Mouse (Mus musculus) lung, embryonic 14.5 days (tissue): ENCODE data around the gene Tmem239. TPM values are rescaled to one million over a fixed set of nuclear protein-coding genes. Genes with fewer than 3 reads are reported as not detected.

Source experiments
- ATAC-seq: fragments of 200-750 bp; cut with Nextera tagmentation; 2 replicates; pipeline ENCODE4 v1.8.0; 2017; ENCODE audit warnings: mild to moderate bottlenecking, moderate TSS enrichment, moderate library complexity; ENCODE audit not compliant: insufficient read depth
- DNase-seq: peaks from one replicate; pipeline ENCODE4 v3.0.0-alpha.2; 2015
- H3K27ac ChIP-seq: fragments of 300-500 bp; sonication (generic); 2 replicates; pipeline ENCODE4 v1.5.1; 2014; ENCODE audit warnings: low read depth, mild to moderate bottlenecking, moderate library complexity
- H3K27me3 ChIP-seq: fragments of 300-500 bp; sonication (generic); 2 replicates; pipeline ENCODE4 v1.6.1; 2014; ENCODE audit warnings: low read length, control low read depth; ENCODE audit not compliant: insufficient read depth
- H3K36me3 ChIP-seq: fragments of 300-500 bp; sonication (generic); 2 replicates; pipeline ENCODE4 v1.6.1; 2014; ENCODE audit warnings: control low read depth; ENCODE audit not compliant: insufficient read depth
- H3K4me1 ChIP-seq: fragments of 300-500 bp; sonication (generic); 2 replicates; pipeline ENCODE4 v1.6.1; 2014; ENCODE audit warnings: antibody characterized with exemption, control low read depth; ENCODE audit not compliant: insufficient read depth
- H3K4me2 ChIP-seq: fragments of 300-500 bp; sonication (generic); 2 replicates; pipeline ENCODE4 v1.6.1; 2014; ENCODE audit warnings: mild to moderate bottlenecking
- H3K4me3 ChIP-seq: fragments of 300-500 bp; sonication (generic); 2 replicates; pipeline ENCODE4 v1.5.1; 2014; ENCODE audit warnings: low read depth, low read length
- H3K9ac ChIP-seq: fragments of 300-500 bp; sonication (generic); 2 replicates; pipeline ENCODE4 v1.6.1; 2014
- H3K9me3 ChIP-seq: fragments of 300-500 bp; sonication (generic); 2 replicates; pipeline ENCODE4 v1.6.1; 2016; ENCODE audit warnings: low read depth, low read length, control low read depth
- CTCF ChIP-seq: IDR thresholded peaks from 2 replicates; pipeline ENCODE4 v1.5.1; 2016; ENCODE audit warnings: antibody characterized with exemption, low read depth
- WGBS: fragments of 180-500 bp; shearing (Covaris S2); extraction: QIAGEN DNeasy Blood & Tissue Kit; methylation state at CpG from one replicate; pipeline ENCODE4 v1.1.7; 2014; 5-methylcytosine and 5-hydroxymethylcytosine counted together
- polyA plus RNA-seq: library from polyadenylated mRNA; unstranded; fragments of >200 nt; fragmentation: Nextera tagmentation; extraction: Ambion mirVana; gene quantifications from 2 replicates; pipeline ENCODE4 v1.2.1, GENCODE M21; 2014

Gene Tmem239
- polyA plus RNA-seq, 1 experiment from 2014 or later, result not detected

- no peaks in the 10 kb centered on the region for H3K36me3 ChIP-seq
- no peak overlapping the region for H3K9ac ChIP-seq
- WGBS, result 36% methylated on average over 16 of the region's 16 CpGs
- H3K9me3 ChIP-seq, result no peaks in the 10 kb centered on the region
- TF ChIP-seq CTCF, result peak; percentile 94
- H3K27me3 ChIP-seq, result no peaks in the 10 kb centered on the region
- no peak overlapping the region for H3K27ac ChIP-seq
- peak; percentile 86 for ATAC-seq
- no peak overlapping the region for H3K4me3 ChIP-seq
- peak; percentile 95 for DNase-seq
- H3K4me1 ChIP-seq, result no peaks in the 10 kb centered on the region
- no peak overlapping the region for H3K4me2 ChIP-seq
Measured at GRCm38 (mm10) chr2:130411558-130412495, 5.5 kb downstream of the Tmem239 start.

- no peak for TF ChIP-seq CTCF
- Histone ChIP-seq H3K27ac (no peak overlapping the region), H3K36me3 (no peaks in the 10 kb centered on the region), H3K4me3 (no peak overlapping the region), H3K4me1 (no peaks in the 10 kb centered on the region), H3K9ac (no peak overlapping the region), H3K27me3 (no peaks in the 10 kb centered on the region), H3K9me3 (no peaks in the 10 kb centered on the region), H3K4me2 (no peak overlapping the region)
- 65% methylated on average over 3 of the region's 3 CpGs for WGBS
- ATAC-seq (no peak), DNase-seq (no peak)
Measured at GRCm38 (mm10) chr2:130412775-130413174, 6.5 kb downstream of the Tmem239 start.

GRCm38 (mm10) chr2:130414094-130414856, 8.0 kb downstream of the Tmem239 start:
- DNase-seq (peak; percentile 26), ATAC-seq (no peak)
- H3K36me3 ChIP-seq, result peaks cover 10% of the 10 kb centered on the region; the same call in 1 of the 2 replicates
- no peaks in the 10 kb centered on the region for H3K27me3 ChIP-seq
- no peak overlapping the region for H3K4me2 ChIP-seq
- no peak overlapping the region for H3K4me3 ChIP-seq
- no peaks in the 10 kb centered on the region for H3K4me1 ChIP-seq
- WGBS, result 72% methylated on average over 6 of the region's 6 CpGs
- TF ChIP-seq CTCF, result 0 out of 2 replicates have a peak, but pooled peaks have one; percentile 32
- no peak overlapping the region for H3K9ac ChIP-seq
- no peak overlapping the region for H3K27ac ChIP-seq
- H3K9me3 ChIP-seq, result no peaks in the 10 kb centered on the region

GRCm38 (mm10) chr2:130421781-130422620, 15.7 kb downstream of the Tmem239 start:
- DNase-seq, result no peak
- no peak for ATAC-seq
- Histone ChIP-seq H3K9me3 (no peaks in the 10 kb centered on the region), H3K27ac (no peak overlapping the region), H3K27me3 (no peaks in the 10 kb centered on the region), H3K4me2 (no peak overlapping the region), H3K4me3 (no peak overlapping the region), H3K4me1 (peaks cover 14% of the 10 kb centered on the region; the same call in 1 of the 2 replicates), H3K9ac (no peak overlapping the region), H3K36me3 (peaks cover 23% of the 10 kb centered on the region; the same call in 1 of the 2 replicates)
- 95% methylated on average over 26 of the region's 26 CpGs for WGBS
- TF ChIP-seq CTCF, result no peak

- peak; percentile 88 for DNase-seq
- no peaks in the 10 kb centered on the region for H3K9me3 ChIP-seq
- ATAC-seq, result peak; percentile 60
- no peaks in the 10 kb centered on the region for H3K27me3 ChIP-seq
- H3K9ac ChIP-seq, result peak overlapping the region; percentile 83
- 12% methylated on average over 49 of the region's 49 CpGs for WGBS
- peak overlapping the region; percentile 84 for H3K27ac ChIP-seq
- H3K4me2 ChIP-seq, result peak overlapping the region; percentile 94
- peak overlapping the region; percentile 72 for H3K4me3 ChIP-seq
- H3K36me3 ChIP-seq, result peaks cover 19% of the 10 kb centered on the region; the same call in 1 of the 2 replicates
- H3K4me1 ChIP-seq, result peaks cover 14% of the 10 kb centered on the region; the same call in 1 of the 2 replicates
- no peak for TF ChIP-seq CTCF
Measured at GRCm38 (mm10) chr2:130423397-130424125, 17.3 kb downstream of the Tmem239 start.
